Mouse (Mus musculus): ENCODE data around the gene Eml2.

Eml2 gene

GRCm38 (mm10) chr7:19202065-19202850 is 26.0 kb downstream of the Eml2 start:
- no peak for DNase-seq (ENCODE audit: low read depth)

GRCm38 (mm10) chr7:19208201-19208910 is 32.1 kb downstream of the Eml2 start:
- no peak for DNase-seq (ENCODE audit: low read depth)

- DNase-seq (ENCODE audit: low read depth): peak; percentile 87
Observed at GRCm38 (mm10) chr7:19208944-19209472, 32.8 kb downstream of the Eml2 start.

- DNase-seq (ENCODE audit: low read depth): no peak
Observed at GRCm38 (mm10) chr7:19209494-19209893, 33.3 kb downstream of the Eml2 start.

GRCm38 (mm10) chr7:19210010-19210409 is 33.8 kb downstream of the Eml2 start:
- DNase-seq (ENCODE audit: low read depth): peak; percentile 49

- DNase-seq (ENCODE audit: low read depth): no peak
Observed at GRCm38 (mm10) chr7:19211041-19211675, 34.9 kb downstream of the Eml2 start.

- no peak for DNase-seq (ENCODE audit: low read depth)
Observed at GRCm38 (mm10) chr7:19211996-19212755, 36.0 kb downstream of the Eml2 start, which contains the start of gene Gpr4. TSS of gene Gpr4 (plus strand) at chr7:19212538.

- no peak for DNase-seq (ENCODE audit: low read depth)
Observed at GRCm38 (mm10) chr7:19213385-19213784, 37.2 kb downstream of the Eml2 start.

- no peak for DNase-seq (ENCODE audit: low read depth)
Observed at GRCm38 (mm10) chr7:19214369-19214768, 38.1 kb downstream of the Eml2 start.

GRCm38 (mm10) chr7:19214940-19215339 is 38.7 kb downstream of the Eml2 start:
- no peak for DNase-seq (ENCODE audit: low read depth)

- no peak for DNase-seq (ENCODE audit: low read depth)
Observed at GRCm38 (mm10) chr7:19217492-19217891, 41.3 kb downstream of the Eml2 start.

GRCm38 (mm10) chr7:19217944-19218343 is 41.7 kb downstream of the Eml2 start:
- DNase-seq (ENCODE audit: low read depth): no peak

GRCm38 (mm10) chr7:19220061-19220460 is 43.8 kb downstream of the Eml2 start:
- peak; percentile 26 for DNase-seq (ENCODE audit: low read depth)

- no peak for DNase-seq (ENCODE audit: low read depth)
Observed at GRCm38 (mm10) chr7:19222189-19222588, 46.0 kb downstream of the Eml2 start.

GRCm38 (mm10) chr7:19222875-19223274 is 46.7 kb downstream of the Eml2 start:
- DNase-seq (ENCODE audit: low read depth): no peak

- DNase-seq (ENCODE audit: low read depth): no peak
Observed at GRCm38 (mm10) chr7:19224933-19225332, 48.7 kb downstream of the Eml2 start.

- DNase-seq (ENCODE audit: low read depth): peak; percentile 78
Observed at GRCm38 (mm10) chr7:19226817-19227797, 50.9 kb downstream of the Eml2 start.

GRCm38 (mm10) chr7:19227883-19228792 is 51.9 kb downstream of the Eml2 start, which contains the start of gene Opa3:
TSS of gene Opa3 (plus strand) at chr7:19228334.
- DNase-seq (ENCODE audit: low read depth): peak; percentile 100

- no peak for DNase-seq (ENCODE audit: low read depth)
Observed at GRCm38 (mm10) chr7:19228793-19229148, 52.5 kb downstream of the Eml2 start.
